Mouse (Mus musculus) forebrain, postnatal 0 days (tissue): ENCODE results near the gene Neurod2. TPM values are rescaled to one million over a fixed set of nuclear protein-coding genes. Genes with fewer than 3 reads are reported as not detected.

ENCODE experiments used
- ATAC-seq: fragments of 200-750 bp; cut with Nextera tagmentation; 2 replicates; pipeline ENCODE4 v1.8.0; 2017; ENCODE audit warnings: mild to moderate bottlenecking, moderate library complexity
- DNase-seq: peaks from one replicate; pipeline ENCODE4 v3.0.0-alpha.2; 2015
- H3K27ac ChIP-seq: fragments of 300-500 bp; sonication (generic); 2 replicates; pipeline ENCODE4 v1.5.1; 2014; ENCODE audit warnings: low read depth, mild to moderate bottlenecking, antibody characterized with exemption, low read length, moderate library complexity, mixed read lengths
- H3K27me3 ChIP-seq: fragments of 300-500 bp; sonication (generic); 2 replicates; pipeline ENCODE4 v1.6.1; 2014; ENCODE audit warnings: mild to moderate bottlenecking, low read length, mixed read lengths; ENCODE audit not compliant: insufficient read depth
- H3K36me3 ChIP-seq: fragments of 300-500 bp; sonication (generic); 2 replicates; pipeline ENCODE4 v1.6.1; 2014; ENCODE audit warnings: mild to moderate bottlenecking, moderate library complexity; ENCODE audit not compliant: insufficient read depth
- H3K4me1 ChIP-seq: fragments of 300-500 bp; sonication (generic); 2 replicates; pipeline ENCODE4 v1.6.1; 2014; ENCODE audit warnings: antibody characterized with exemption; ENCODE audit not compliant: insufficient read depth
- H3K4me2 ChIP-seq: fragments of 300-500 bp; sonication (generic); 2 replicates; pipeline ENCODE4 v1.6.1; 2014; ENCODE audit warnings: low read depth, mild to moderate bottlenecking, moderate library complexity
- H3K4me3 ChIP-seq: fragments of 300-500 bp; sonication (generic); 2 replicates; pipeline ENCODE4 v1.5.1; 2014; ENCODE audit warnings: low read depth, low read length, mixed read lengths
- H3K9ac ChIP-seq: fragments of 300-500 bp; sonication (generic); 2 replicates; pipeline ENCODE4 v1.6.1; 2014; ENCODE audit warnings: mild to moderate bottlenecking
- H3K9me3 ChIP-seq: fragments of 300-500 bp; sonication (generic); 2 replicates; pipeline ENCODE4 v1.6.1; 2016; ENCODE audit warnings: low read length
- CTCF ChIP-seq: sonication (generic); IDR thresholded peaks from 2 replicates; pipeline ENCODE4 v1.5.1; 2016; ENCODE audit warnings: antibody characterized with exemption, control low read depth, low read depth
- WGBS: fragments of 180-500 bp; shearing (Covaris S2); extraction: QIAGEN DNeasy Blood & Tissue Kit; methylation state at CpG from one replicate; pipeline ENCODE4 v1.1.7; 2014; 5-methylcytosine and 5-hydroxymethylcytosine counted together
- polyA plus RNA-seq: library from polyadenylated mRNA; unstranded; fragments of >200 nt; fragmentation: Nextera tagmentation; extraction: Ambion mirVana; gene quantifications from 2 replicates; pipeline ENCODE4 v1.2.1, GENCODE M21; 2015
- total RNA-seq: library from RNA; depleted of rRNA; stranded (reverse); fragments of >200 nt; gene quantifications from 2 replicates; pipeline ENCODE4 v1.2.3, GENCODE M21; 2014

Gene Neurod2
- total and polyA plus RNA-seq, 2 experiments from 2014 or later = 74.9 to 133 TPM

- H3K9ac ChIP-seq = no peak overlapping the region
- DNase-seq (no peak), ATAC-seq (no peak)
- H3K4me1 ChIP-seq = peaks cover 14% of the 10 kb centered on the region
- 0 out of 2 replicates have a peak overlapping the region, but pooled peaks have one; percentile 23 for H3K27ac ChIP-seq
- H3K4me3 ChIP-seq = no peak overlapping the region
- no peaks in the 10 kb centered on the region for H3K27me3 ChIP-seq
- H3K4me2 ChIP-seq = no peak overlapping the region
- 65% methylated on average over 2 of the region's 2 CpGs for WGBS
- TF ChIP-seq CTCF = no peak
- H3K36me3 ChIP-seq = no peaks in the 10 kb centered on the region
- H3K9me3 ChIP-seq = no peaks in the 10 kb centered on the region
Observed at GRCm38 (mm10) chr11:98296916-98297315, 32.5 kb downstream of the Neurod2 start.

- H3K4me1 ChIP-seq = peaks cover 14% of the 10 kb centered on the region
- H3K27ac ChIP-seq = peak overlapping the region; percentile 89
- H3K4me3 ChIP-seq = no peak overlapping the region
- ATAC-seq (peak; percentile 87), DNase-seq (peak; percentile 85)
- 5% methylated on average over 5 of the region's 5 CpGs for WGBS
- H3K27me3 ChIP-seq = no peaks in the 10 kb centered on the region
- no peak overlapping the region for H3K9ac ChIP-seq
- no peaks in the 10 kb centered on the region for H3K9me3 ChIP-seq
- H3K36me3 ChIP-seq = no peaks in the 10 kb centered on the region
- TF ChIP-seq CTCF = peak; percentile 89
- H3K4me2 ChIP-seq = peak overlapping the region; percentile 90; the same call in 1 of the 2 replicates
Observed at GRCm38 (mm10) chr11:98296277-98296676, 33.2 kb downstream of the Neurod2 start.

GRCm38 (mm10) chr11:98295013-98295585 is 34.3 kb downstream of the Neurod2 start:
- 0 out of 2 replicates have a peak, but pooled peaks have one; percentile 0 for ATAC-seq
- peak overlapping the region; percentile 90 for H3K4me2 ChIP-seq
- H3K27me3 ChIP-seq = no peaks in the 10 kb centered on the region
- H3K9me3 ChIP-seq = no peaks in the 10 kb centered on the region
- peaks cover 19% of the 10 kb centered on the region for H3K4me1 ChIP-seq
- no peak for DNase-seq
- WGBS = 2% methylated on average over 9 of the region's 9 CpGs
- no peaks in the 10 kb centered on the region for H3K36me3 ChIP-seq
- H3K4me3 ChIP-seq = peak overlapping the region; percentile 59
- no peak for TF ChIP-seq CTCF
- peak overlapping the region; percentile 74 for H3K9ac ChIP-seq
- H3K27ac ChIP-seq = peak overlapping the region; percentile 89

DNA sequence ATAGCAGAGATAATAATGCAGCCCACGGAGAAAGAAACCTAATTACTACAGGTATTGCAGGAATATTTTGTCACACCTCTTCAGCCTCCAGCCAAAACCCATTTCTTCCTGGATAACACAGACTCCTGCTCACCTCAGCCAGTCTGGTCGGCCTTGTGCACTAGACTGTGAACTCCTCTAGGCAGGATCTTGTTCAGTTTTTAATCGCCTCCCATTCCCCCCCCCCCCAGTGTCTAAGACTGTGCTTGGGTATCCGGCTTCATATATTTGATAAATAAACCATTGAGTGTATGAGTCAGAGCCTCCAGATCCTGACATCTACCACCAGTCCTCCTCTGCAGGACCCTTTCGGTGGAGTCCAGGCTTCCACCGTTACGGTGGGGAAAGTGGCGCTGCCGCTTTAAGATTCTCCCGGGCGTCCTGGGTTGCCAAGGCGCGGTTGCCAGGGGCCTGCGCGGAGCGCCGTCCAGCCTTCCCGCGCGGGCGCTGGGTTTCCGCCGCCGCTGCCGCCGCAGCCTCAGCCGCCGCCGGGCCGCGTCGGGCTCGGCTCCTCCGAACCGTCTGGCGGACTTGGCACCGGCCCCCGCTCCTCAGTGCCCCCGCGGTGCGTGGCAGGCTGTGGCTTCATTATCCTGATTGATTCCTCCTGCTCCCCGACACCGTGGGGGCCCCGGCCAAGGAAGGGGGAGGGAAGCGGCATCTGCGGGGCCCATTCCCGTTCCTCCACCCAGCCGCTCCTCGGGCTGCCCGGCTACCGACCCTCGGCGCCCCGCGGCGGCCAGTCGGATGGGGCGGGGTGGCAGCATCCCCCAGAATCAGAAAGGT is 35.0 kb downstream of the Neurod2 start:
- DNase-seq = peak; percentile 83
- Histone ChIP-seq H3K9me3 (no peaks in the 10 kb centered on the region), H3K9ac (peak overlapping the region; percentile 74), H3K4me3 (peak overlapping the region; percentile 59), H3K4me2 (peak overlapping the region; percentile 90), H3K27ac (peak overlapping the region; percentile 89), H3K27me3 (no peaks in the 10 kb centered on the region), H3K4me1 (peaks cover 26% of the 10 kb centered on the region), H3K36me3 (no peaks in the 10 kb centered on the region)
- TF ChIP-seq CTCF = no peak
- 3% methylated on average over 58 of the region's 58 CpGs for WGBS
- ATAC-seq = peak; percentile 84

DNA sequence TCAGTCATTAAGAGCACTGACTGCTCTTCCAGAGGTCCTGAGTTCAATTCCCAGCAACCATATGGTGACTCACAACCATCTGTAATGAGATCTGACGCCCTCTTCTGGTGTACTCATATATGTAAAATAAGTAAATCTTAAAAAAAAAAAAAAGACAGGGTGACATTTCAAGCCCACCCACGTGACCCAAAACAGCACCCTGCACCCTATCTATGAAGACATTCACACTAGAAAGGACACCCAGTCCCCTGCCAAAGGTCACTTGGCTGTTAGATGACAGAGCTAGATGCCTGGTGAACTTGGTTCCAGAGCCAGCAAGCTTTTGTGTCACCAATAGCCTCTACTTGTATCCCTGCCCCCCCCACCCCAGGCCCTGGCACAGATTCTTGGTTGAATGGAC is 36.4 kb downstream of the Neurod2 start:
- Histone ChIP-seq H3K4me1 (peaks cover 32% of the 10 kb centered on the region), H3K27ac (no peak overlapping the region), H3K27me3 (no peaks in the 10 kb centered on the region), H3K9ac (no peak overlapping the region), H3K9me3 (no peaks in the 10 kb centered on the region), H3K4me2 (no peak overlapping the region), H3K36me3 (no peaks in the 10 kb centered on the region), H3K4me3 (no peak overlapping the region)
- no peak for TF ChIP-seq CTCF
- DNase-seq (no peak), ATAC-seq (no peak)
- WGBS = 60% methylated on average over 2 of the region's 2 CpGs

DNA sequence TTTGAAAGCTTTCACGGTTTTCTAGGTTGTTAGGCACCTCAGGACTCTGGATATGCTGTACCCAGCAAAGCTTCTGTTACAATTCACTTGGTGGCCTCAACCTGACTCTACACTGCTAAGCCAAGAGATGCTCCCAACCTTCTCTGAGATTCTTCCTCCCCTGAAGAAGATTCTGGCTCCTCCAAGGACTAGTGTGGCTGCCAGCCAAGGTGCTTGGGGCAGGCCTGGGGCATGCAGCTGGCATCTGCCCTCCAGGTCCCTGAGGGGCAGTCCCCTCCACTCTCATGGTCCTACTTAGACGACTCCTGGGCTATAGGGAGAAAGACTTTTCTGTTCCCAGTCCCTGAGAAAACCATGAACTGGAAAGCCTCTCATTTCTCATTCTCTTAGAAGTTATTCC is 38.5 kb downstream of the Neurod2 start:
- H3K27me3 ChIP-seq = no peaks in the 10 kb centered on the region
- no peaks in the 10 kb centered on the region for H3K36me3 ChIP-seq
- DNase-seq = no peak
- H3K9ac ChIP-seq = no peak overlapping the region
- ATAC-seq = no peak
- H3K4me1 ChIP-seq = peaks cover 45% of the 10 kb centered on the region
- 58% methylated on average over 2 of the region's 2 CpGs for WGBS
- H3K4me2 ChIP-seq = no peak overlapping the region
- TF ChIP-seq CTCF = no peak
- no peaks in the 10 kb centered on the region for H3K9me3 ChIP-seq
- no peak overlapping the region for H3K27ac ChIP-seq
- H3K4me3 ChIP-seq = no peak overlapping the region

- 19% methylated on average over 13 of the region's 13 CpGs for WGBS
- peak overlapping the region; percentile 84 for H3K27ac ChIP-seq
- peaks cover 42% of the 10 kb centered on the region for H3K4me1 ChIP-seq
- H3K36me3 ChIP-seq = no peaks in the 10 kb centered on the region
- H3K4me2 ChIP-seq = no peak overlapping the region
- no peaks in the 10 kb centered on the region for H3K9me3 ChIP-seq
- peak overlapping the region; percentile 14; the same call in 1 of the 2 replicates for H3K9ac ChIP-seq
- no peak for TF ChIP-seq CTCF
- DNase-seq (peak; percentile 71), ATAC-seq (peak; percentile 9; the same call in 1 of the 2 replicates)
- H3K4me3 ChIP-seq = no peak overlapping the region
- no peaks in the 10 kb centered on the region for H3K27me3 ChIP-seq
Observed at GRCm38 (mm10) chr11:98289873-98290272, 39.6 kb downstream of the Neurod2 start.
